Mouse (Mus musculus): ENCODE measurements at regions not wholly inside any gene's neighbourhood (a gene's known extent, or its start where the extent isn't known, plus 50 kb on each side); places are given as distances from the start of the nearest gene placed in this dataset.

GRCm38 (mm10) chr10:67439042-67439635, 96.1 kb upstream of the Egr2 start:
- DNase-seq, result peak; percentile 37

- DNase-seq, result no peak
Observed at GRCm38 (mm10) chr10:67439844-67440243, 95.4 kb upstream of the Egr2 start.

GRCm38 (mm10) chr10:67441243-67441642, 94.0 kb upstream of the Egr2 start:
- no peak for DNase-seq

- DNase-seq, result no peak
Observed at GRCm38 (mm10) chr10:67448875-67449274, 86.4 kb upstream of the Egr2 start.

GRCm38 (mm10) chr10:67454149-67454548, 81.1 kb upstream of the Egr2 start:
- no peak for DNase-seq

GRCm38 (mm10) chr10:67458447-67459272, 76.6 kb upstream of the Egr2 start:
- DNase-seq, result no peak

- DNase-seq, result peak; percentile 10
Observed at GRCm38 (mm10) chr10:67461321-67461720, 74.0 kb upstream of the Egr2 start.

- DNase-seq, result no peak
Observed at GRCm38 (mm10) chr10:67461862-67462261, 73.4 kb upstream of the Egr2 start.

GRCm38 (mm10) chr10:67468724-67469123, 66.6 kb upstream of the Egr2 start:
- DNase-seq, result no peak

GRCm38 (mm10) chr10:67473016-67473415, 62.3 kb upstream of the Egr2 start:
- no peak for DNase-seq

GRCm38 (mm10) chr10:67474336-67474735, 60.9 kb upstream of the Egr2 start:
- no peak for DNase-seq

- DNase-seq, result no peak
Observed at GRCm38 (mm10) chr10:67482268-67482667, 53.0 kb upstream of the Egr2 start.

- DNase-seq, result no peak
Observed at GRCm38 (mm10) chr10:67483371-67483770, 51.9 kb upstream of the Egr2 start.

- no peak for DNase-seq
Observed at GRCm38 (mm10) chr10:67484091-67484745, 51.1 kb upstream of the Egr2 start.

Measured in adrenal gland, postnatal 10 days (tissue).